Mouse (Mus musculus): ENCODE measurements around the gene U2af2. TPM values are rescaled to one million over a fixed set of nuclear protein-coding genes. Genes with fewer than 3 reads are reported as not detected.

U2af2 gene
- polyA plus RNA-seq, 1 experiment from 2014 or later, result 161 TPM

GRCm38 (mm10) chr7:5125549-5126406 is 63.8 kb downstream of the U2af2 start, which contains the start of gene Rasl2-9:
Gene Rasl2-9 (minus strand): TSS chr7:5125950.
- Histone ChIP-seq H3K9me3 (ENCODE audit: control insufficient read depth, low read length) (no peaks in the 10 kb centered on the region), H3K4me3 (ENCODE audit: low read depth, low read length) (peak within 1 kb of the TSS; percentile 10; the same call in 1 of the 2 replicates), H3K4me1 (replicated peaks; ENCODE audit: control insufficient read depth, insufficient read depth, low read length) (no peaks in the 10 kb centered on the region), H3K9ac (ENCODE audit: low read depth, low read length) (0 out of 2 replicates have a peak within 1 kb of the TSS, but pooled peaks have one; percentile 45), H3K27me3 (ENCODE audit: control insufficient read depth, insufficient read depth, low read length) (no peaks in the 10 kb centered on the region), H3K4me2 (replicated peaks; ENCODE audit: low read depth, low read length) (peak within 1 kb of the TSS; percentile 49), H3K36me3 (ENCODE audit: control insufficient read depth, insufficient read depth, low read length) (no peaks in the 10 kb centered on the region), H3K27ac (ENCODE audit: low read depth, low read length) (no peak within 1 kb of the TSS)
- peak; percentile 85 for ATAC-seq (ENCODE audit: low FRiP score)
- 20% methylated on average over 42 of the region's 42 CpGs for WGBS
- DNase-seq (ENCODE audit: low spot score), result peak; percentile 85

Other genes starting within 250 kb of the U2af2 start
- 400 and 452 TPM in 2 replicates for gene Ube2s, start 249.6 kb upstream of the U2af2 start, polyA plus RNA-seq (2014; fragmentation: Nextera tagmentation; extraction: Ambion mirVana)
- gene Shisa7, start 217.4 kb upstream of the U2af2 start, polyA plus RNA-seq (2014; fragmentation: Nextera tagmentation; extraction: Ambion mirVana), result 2.9 and 4.1 TPM in 2 replicates
- gene Isoc2b, start 191.9 kb upstream of the U2af2 start, polyA plus RNA-seq (2014; fragmentation: Nextera tagmentation; extraction: Ambion mirVana), result 2.5 and 2.9 TPM in 2 replicates
- 1.1 TPM in 2 replicates for gene Isoc2a, start 185.0 kb upstream of the U2af2 start, polyA plus RNA-seq (2014; fragmentation: Nextera tagmentation; extraction: Ambion mirVana)
- 0.11 TPM in 1 of 2 replicates, not detected in the other for gene Gm36210, start 155.6 kb upstream of the U2af2 start, polyA plus RNA-seq (2014; fragmentation: Nextera tagmentation; extraction: Ambion mirVana)
- 4.0 and 4.2 TPM in 2 replicates for gene Zfp628, start 146.9 kb upstream of the U2af2 start, polyA plus RNA-seq (2014; fragmentation: Nextera tagmentation; extraction: Ambion mirVana)
- 7.1 and 7.3 TPM in 2 replicates for gene Nat14, start 140.1 kb upstream of the U2af2 start, polyA plus RNA-seq (2014; fragmentation: Nextera tagmentation; extraction: Ambion mirVana)
- 1.1 and 1.4 TPM in 2 replicates for gene Ssc5d, start 136.4 kb upstream of the U2af2 start, polyA plus RNA-seq (2014; fragmentation: Nextera tagmentation; extraction: Ambion mirVana)
- 0.07 and 0.09 TPM in 2 replicates for gene Sbk2, start 97.7 kb upstream of the U2af2 start, polyA plus RNA-seq (2014; fragmentation: Nextera tagmentation; extraction: Ambion mirVana)
- 0.04 TPM in 1 of 2 replicates, not detected in the other for gene Sbk3, start 91.0 kb upstream of the U2af2 start, polyA plus RNA-seq (2014; fragmentation: Nextera tagmentation; extraction: Ambion mirVana)
- 45.0 and 61.0 TPM in 2 replicates for gene Zfp579, start 66.0 kb upstream of the U2af2 start, polyA plus RNA-seq (2014; fragmentation: Nextera tagmentation; extraction: Ambion mirVana)
- 7.5 and 10.6 TPM in 2 replicates for gene Zfp524, start 47.7 kb upstream of the U2af2 start, polyA plus RNA-seq (2014; fragmentation: Nextera tagmentation; extraction: Ambion mirVana)
- 38.2 and 43.2 TPM in 2 replicates for gene Fiz1, start 47.4 kb upstream of the U2af2 start, polyA plus RNA-seq (2014; fragmentation: Nextera tagmentation; extraction: Ambion mirVana)
- gene Gm44973, start 46.6 kb upstream of the U2af2 start, polyA plus RNA-seq (2014; fragmentation: Nextera tagmentation; extraction: Ambion mirVana), result 0.19 and 1.8 TPM in 2 replicates
- gene Zfp865, start 41.8 kb upstream of the U2af2 start, polyA plus RNA-seq (2014; fragmentation: Nextera tagmentation; extraction: Ambion mirVana), result 5.7 and 8.6 TPM in 2 replicates
- 7.2 and 8.6 TPM in 2 replicates for gene Ccdc106, start 41.6 kb upstream of the U2af2 start, polyA plus RNA-seq (2014; fragmentation: Nextera tagmentation; extraction: Ambion mirVana)
- not detected in 2 replicates for gene 4632433K11Rik, start 28.0 kb upstream of the U2af2 start, polyA plus RNA-seq (2014; fragmentation: Nextera tagmentation; extraction: Ambion mirVana)
- 3.1 and 4.3 TPM in 2 replicates for gene Zfp784, start 23.7 kb upstream of the U2af2 start, polyA plus RNA-seq (2014; fragmentation: Nextera tagmentation; extraction: Ambion mirVana)
- gene Zfp580, start 10.6 kb upstream of the U2af2 start, polyA plus RNA-seq (2014; fragmentation: Nextera tagmentation; extraction: Ambion mirVana), result 32.4 and 37.5 TPM in 2 replicates
- gene Epn1, start 18.1 kb downstream of the U2af2 start, polyA plus RNA-seq (2014; fragmentation: Nextera tagmentation; extraction: Ambion mirVana), result 54.2 and 55.3 TPM in 2 replicates
- gene Rfpl4, start 54.8 kb downstream of the U2af2 start, polyA plus RNA-seq (2014; fragmentation: Nextera tagmentation; extraction: Ambion mirVana), result not detected in 2 replicates
- gene Rasl2-9, start 63.8 kb downstream of the U2af2 start, polyA plus RNA-seq (2014; fragmentation: Nextera tagmentation; extraction: Ambion mirVana), result 0.18 and 0.31 TPM in 2 replicates
- 0.01 and 0.05 TPM in 2 replicates for gene Vmn1r55, start 87.5 kb downstream of the U2af2 start, polyA plus RNA-seq (2014; fragmentation: Nextera tagmentation; extraction: Ambion mirVana)
- gene Vmn1r56, start 134.6 kb downstream of the U2af2 start, polyA plus RNA-seq (2014; fragmentation: Nextera tagmentation; extraction: Ambion mirVana), result not detected in 2 replicates
- gene Vmn1r57, start 156.3 kb downstream of the U2af2 start, polyA plus RNA-seq (2014; fragmentation: Nextera tagmentation; extraction: Ambion mirVana), result not detected in 2 replicates